Mouse (Mus musculus): Measurements from ENCODE around the gene Nxf2. TPM values are rescaled to one million over a fixed set of nuclear protein-coding genes. Genes with fewer than 3 reads are reported as not detected.

Gene Nxf2
- polyA plus RNA-seq (2012; ENCODE audit: low replicate concordance), result not detected in 2 replicates

GRCm38 (mm10) chrX:134964546-134964945, at the start of gene Nxf2:
Nxf2 (minus strand) TSS chrX:134964754.

GRCm38 (mm10) chrX:135008720-135009470, 44.3 kb upstream of the Nxf2 start, which contains the start of gene Zmat1:
Zmat1 (minus strand) TSS chrX:135009209.

Other genes with a start within 250 kb of the Nxf2 start
- 0.43 TPM in 1 of 2 replicates, not detected in the other for gene Armcx1, start 246.8 kb downstream of the Nxf2 start, polyA plus RNA-seq (2012; ENCODE audit: low replicate concordance)
- gene Armcx6, start 213.3 kb downstream of the Nxf2 start, polyA plus RNA-seq (2012; ENCODE audit: low replicate concordance), result 0.18 and 0.57 TPM in 2 replicates
- gene Armcx3, start 208.2 kb downstream of the Nxf2 start, polyA plus RNA-seq (2012; ENCODE audit: low replicate concordance), result 1.5 and 1.8 TPM in 2 replicates
- 4.2 and 13.4 TPM in 2 replicates for gene Armcx2, start 155.5 kb downstream of the Nxf2 start, polyA plus RNA-seq (2012; ENCODE audit: low replicate concordance)
- gene Zmat1, start 44.5 kb upstream of the Nxf2 start, polyA plus RNA-seq (2012; ENCODE audit: low replicate concordance), result 4.5 and 7.6 TPM in 2 replicates
- gene Gm15023, start 212.9 kb upstream of the Nxf2 start, polyA plus RNA-seq (2012; ENCODE audit: low replicate concordance), result not detected in 2 replicates
- gene Tceal6, start 245.9 kb upstream of the Nxf2 start, polyA plus RNA-seq (2012; ENCODE audit: low replicate concordance), result not detected in 2 replicates

Measured in hematopoietic multipotent progenitor cell, adult 10-12 weeks (in vitro differentiated cells).